Mouse (Mus musculus): ENCODE measurements around the gene Nmnat2. TPM values are rescaled to one million over a fixed set of nuclear protein-coding genes. Genes with fewer than 3 reads are reported as not detected.

Gene Nmnat2
- total RNA-seq, 2 experiments from 2014 or later = 2.3 to 3.8 TPM

GRCm38 (mm10) chr1:153126491-153127381 is 171.9 kb downstream of the Nmnat2 start:
- peak; percentile 29 for DNase-seq

- no peak for DNase-seq
Observed at GRCm38 (mm10) chr1:153127622-153128021, 172.8 kb downstream of the Nmnat2 start.

GRCm38 (mm10) chr1:153128780-153129179 is 174.0 kb downstream of the Nmnat2 start:
- DNase-seq = no peak

GRCm38 (mm10) chr1:153129992-153130713 is 175.4 kb downstream of the Nmnat2 start:
- no peak for DNase-seq

- DNase-seq = no peak
Observed at GRCm38 (mm10) chr1:153133865-153134781, 179.3 kb downstream of the Nmnat2 start.

- DNase-seq = peak; percentile 29
Observed at GRCm38 (mm10) chr1:153136647-153137046, 181.9 kb downstream of the Nmnat2 start.

GRCm38 (mm10) chr1:153138486-153138885 is 183.7 kb downstream of the Nmnat2 start:
- DNase-seq = no peak

- no peak for DNase-seq
Observed at GRCm38 (mm10) chr1:153139635-153140034, 184.8 kb downstream of the Nmnat2 start.

GRCm38 (mm10) chr1:153140265-153140664 is 185.5 kb downstream of the Nmnat2 start:
- no peak for DNase-seq

- DNase-seq = no peak
Observed at GRCm38 (mm10) chr1:153140747-153141228, 186.0 kb downstream of the Nmnat2 start.

- no peak for DNase-seq
Observed at GRCm38 (mm10) chr1:153144021-153144420, 189.2 kb downstream of the Nmnat2 start.

GRCm38 (mm10) chr1:153145791-153146190 is 191.0 kb downstream of the Nmnat2 start:
- no peak for DNase-seq

GRCm38 (mm10) chr1:153152594-153152993 is 197.8 kb downstream of the Nmnat2 start:
- no peak for DNase-seq

- DNase-seq = peak; percentile 30
Observed at GRCm38 (mm10) chr1:153153619-153154137, 198.9 kb downstream of the Nmnat2 start.

GRCm38 (mm10) chr1:153155364-153155763 is 200.6 kb downstream of the Nmnat2 start:
- no peak for DNase-seq

- no peak for DNase-seq
Observed at GRCm38 (mm10) chr1:153157021-153157623, 202.3 kb downstream of the Nmnat2 start.

- DNase-seq = no peak
Observed at GRCm38 (mm10) chr1:153159137-153159536, 204.3 kb downstream of the Nmnat2 start.

- DNase-seq = no peak
Observed at GRCm38 (mm10) chr1:153163831-153164230, 209.0 kb downstream of the Nmnat2 start.

- DNase-seq = no peak
Observed at GRCm38 (mm10) chr1:153168293-153168692, 213.5 kb downstream of the Nmnat2 start.
